Mouse (Mus musculus): ENCODE results near the gene Igf2bp1. TPM values are rescaled to one million over a fixed set of nuclear protein-coding genes. Genes with fewer than 3 reads are reported as not detected.

Gene Igf2bp1
- total and polyA plus RNA-seq, 2 experiments: not detected

GRCm38 (mm10) chr11:96017941-96018351 lies 12.2 kb upstream of the Igf2bp1 start:
- Histone ChIP-seq H3K27ac (replicated peaks; ENCODE audit: insufficient read depth, low read depth, low read length) (no peak overlapping the region), H3K4me3 (ENCODE audit: insufficient read depth, low read depth, low read length) (no peak overlapping the region), H3K4me1 (ENCODE audit: control insufficient read depth, insufficient read depth, low read length) (no peaks in the 10 kb centered on the region), H3K36me3 (ENCODE audit: control insufficient read depth, insufficient read depth, low read length) (no peaks in the 10 kb centered on the region), H3K27me3 (ENCODE audit: control insufficient read depth, insufficient read depth, low read length) (peaks cover 3% of the 10 kb centered on the region; the same call in 1 of the 2 replicates), H3K79me2 (ENCODE audit: control insufficient read depth, insufficient read depth, low read length) (no peaks in the 10 kb centered on the region), H3K9ac (ENCODE audit: low read depth, low read length) (no peak overlapping the region)
- TF ChIP-seq CTCF (IDR thresholded peaks at IDR 0.05; ENCODE audit: low read depth, low read length) (no peak), POLR2A (IDR thresholded peaks at IDR 0.05; ENCODE audit: extremely low read depth, insufficient read depth, low read length) (no peak)
- 52% methylated on average over 9 of the region's 9 CpGs for WGBS
- no peak for DNase-seq (ENCODE audit: extremely low read depth, low read depth, low spot score)

GRCm38 (mm10) chr11:96015421-96015820 lies 9.7 kb upstream of the Igf2bp1 start:
- no peak for DNase-seq (ENCODE audit: extremely low read depth, low read depth, low spot score)
- no peaks in the 10 kb centered on the region for H3K79me2 ChIP-seq (ENCODE audit: control insufficient read depth, insufficient read depth, low read length)
- 38% methylated on average over 5 of the region's 5 CpGs for WGBS
- no peaks in the 10 kb centered on the region for H3K36me3 ChIP-seq (ENCODE audit: control insufficient read depth, insufficient read depth, low read length)
- TF ChIP-seq CTCF (IDR thresholded peaks at IDR 0.05; ENCODE audit: low read depth, low read length): no peak
- no peak overlapping the region for H3K9ac ChIP-seq (ENCODE audit: low read depth, low read length)
- H3K4me3 ChIP-seq (ENCODE audit: insufficient read depth, low read depth, low read length): no peak overlapping the region
- H3K27ac ChIP-seq (replicated peaks; ENCODE audit: insufficient read depth, low read depth, low read length): no peak overlapping the region
- peaks cover 6% of the 10 kb centered on the region; the same call in 1 of the 2 replicates for H3K27me3 ChIP-seq (ENCODE audit: control insufficient read depth, insufficient read depth, low read length)
- H3K4me1 ChIP-seq (ENCODE audit: control insufficient read depth, insufficient read depth, low read length): no peaks in the 10 kb centered on the region

- H3K9ac ChIP-seq (ENCODE audit: low read depth, low read length): no peak overlapping the region
- no peak overlapping the region for H3K27ac ChIP-seq (replicated peaks; ENCODE audit: insufficient read depth, low read depth, low read length)
- no peak for DNase-seq (ENCODE audit: extremely low read depth, low read depth, low spot score)
- H3K4me1 ChIP-seq (ENCODE audit: control insufficient read depth, insufficient read depth, low read length): no peaks in the 10 kb centered on the region
- no peaks in the 10 kb centered on the region for H3K36me3 ChIP-seq (ENCODE audit: control insufficient read depth, insufficient read depth, low read length)
- WGBS: 13% methylated on average over 4 of the region's 8 CpGs
- peaks cover 12% of the 10 kb centered on the region for H3K27me3 ChIP-seq (ENCODE audit: control insufficient read depth, insufficient read depth, low read length)
- no peak overlapping the region for H3K4me3 ChIP-seq (ENCODE audit: insufficient read depth, low read depth, low read length)
- H3K79me2 ChIP-seq (ENCODE audit: control insufficient read depth, insufficient read depth, low read length): no peaks in the 10 kb centered on the region
- TF ChIP-seq POLR2A (IDR thresholded peaks at IDR 0.05; ENCODE audit: extremely low read depth, insufficient read depth, low read length): no peak
- TF ChIP-seq CTCF (IDR thresholded peaks at IDR 0.05; ENCODE audit: low read depth, low read length): no peak
These were observed 6.2 kb upstream of the Igf2bp1 start for GRCm38 (mm10) chr11:96011982-96012381.

- Histone ChIP-seq H3K36me3 (ENCODE audit: control insufficient read depth, insufficient read depth, low read length) (no peaks in the 10 kb centered on the region), H3K9ac (ENCODE audit: low read depth, low read length) (no peak overlapping the region), H3K27me3 (ENCODE audit: control insufficient read depth, insufficient read depth, low read length) (peaks cover 34% of the 10 kb centered on the region), H3K4me3 (ENCODE audit: insufficient read depth, low read depth, low read length) (no peak overlapping the region), H3K27ac (replicated peaks; ENCODE audit: insufficient read depth, low read depth, low read length) (no peak overlapping the region), H3K79me2 (ENCODE audit: control insufficient read depth, insufficient read depth, low read length) (no peaks in the 10 kb centered on the region), H3K4me1 (ENCODE audit: control insufficient read depth, insufficient read depth, low read length) (no peaks in the 10 kb centered on the region)
- no peak for DNase-seq (ENCODE audit: extremely low read depth, low read depth, low spot score)
- TF ChIP-seq CTCF (IDR thresholded peaks at IDR 0.05; ENCODE audit: low read depth, low read length): no peak
- no peak for TF ChIP-seq POLR2A (IDR thresholded peaks at IDR 0.05; ENCODE audit: extremely low read depth, insufficient read depth, low read length)
- WGBS: 8% methylated on average over 1 of the region's 1 CpGs
These were observed 3.1 kb upstream of the Igf2bp1 start for GRCm38 (mm10) chr11:96008827-96009226.

DNA sequence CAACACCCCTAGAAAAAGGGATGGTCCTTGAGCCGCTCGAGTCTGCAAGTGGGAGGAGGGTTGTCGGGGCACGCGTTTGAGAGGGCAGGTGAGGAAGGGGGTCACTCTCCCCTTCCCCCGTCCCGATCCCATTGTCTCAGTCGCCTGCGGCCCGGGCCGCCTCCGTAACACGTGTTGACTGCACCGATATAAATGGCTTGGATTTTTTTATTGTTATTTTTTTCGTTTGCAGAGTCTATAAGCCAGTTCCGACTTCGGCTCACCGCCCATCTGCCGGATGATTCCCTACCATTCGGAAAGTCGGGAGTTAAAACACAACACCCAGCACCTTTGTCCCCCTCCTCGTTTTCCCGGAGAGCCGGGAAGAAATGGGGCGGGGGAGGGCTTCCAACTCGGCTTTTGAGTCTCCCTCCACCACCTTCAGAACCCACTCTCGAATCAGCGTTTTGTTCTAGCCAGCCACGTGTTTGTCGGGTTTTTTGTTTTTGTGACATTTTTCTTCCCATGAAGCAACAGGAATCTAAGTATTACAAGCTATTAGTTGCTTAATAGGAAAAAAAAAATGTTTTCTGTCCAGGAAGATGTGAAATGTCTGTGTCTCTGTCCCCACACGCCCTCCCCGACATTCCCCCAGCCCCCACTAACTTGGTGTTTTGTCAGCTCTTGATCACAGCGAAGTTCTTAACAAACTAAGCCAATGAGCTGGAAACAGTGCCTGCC lies 1.9 kb upstream of the Igf2bp1 start:
- H3K4me3 ChIP-seq (ENCODE audit: insufficient read depth, low read depth, low read length): no peak overlapping the region
- no peaks in the 10 kb centered on the region for H3K4me1 ChIP-seq (ENCODE audit: control insufficient read depth, insufficient read depth, low read length)
- no peak overlapping the region for H3K27ac ChIP-seq (replicated peaks; ENCODE audit: insufficient read depth, low read depth, low read length)
- no peaks in the 10 kb centered on the region for H3K36me3 ChIP-seq (ENCODE audit: control insufficient read depth, insufficient read depth, low read length)
- no peaks in the 10 kb centered on the region for H3K79me2 ChIP-seq (ENCODE audit: control insufficient read depth, insufficient read depth, low read length)
- WGBS: 4% methylated on average over 33 of the region's 33 CpGs
- DNase-seq (ENCODE audit: extremely low read depth, low read depth, low spot score): no peak
- TF ChIP-seq POLR2A (IDR thresholded peaks at IDR 0.05; ENCODE audit: extremely low read depth, insufficient read depth, low read length): no peak
- no peak for TF ChIP-seq CTCF (IDR thresholded peaks at IDR 0.05; ENCODE audit: low read depth, low read length)
- peaks cover 39% of the 10 kb centered on the region for H3K27me3 ChIP-seq (ENCODE audit: control insufficient read depth, insufficient read depth, low read length)
- no peak overlapping the region for H3K9ac ChIP-seq (ENCODE audit: low read depth, low read length)

DNA sequence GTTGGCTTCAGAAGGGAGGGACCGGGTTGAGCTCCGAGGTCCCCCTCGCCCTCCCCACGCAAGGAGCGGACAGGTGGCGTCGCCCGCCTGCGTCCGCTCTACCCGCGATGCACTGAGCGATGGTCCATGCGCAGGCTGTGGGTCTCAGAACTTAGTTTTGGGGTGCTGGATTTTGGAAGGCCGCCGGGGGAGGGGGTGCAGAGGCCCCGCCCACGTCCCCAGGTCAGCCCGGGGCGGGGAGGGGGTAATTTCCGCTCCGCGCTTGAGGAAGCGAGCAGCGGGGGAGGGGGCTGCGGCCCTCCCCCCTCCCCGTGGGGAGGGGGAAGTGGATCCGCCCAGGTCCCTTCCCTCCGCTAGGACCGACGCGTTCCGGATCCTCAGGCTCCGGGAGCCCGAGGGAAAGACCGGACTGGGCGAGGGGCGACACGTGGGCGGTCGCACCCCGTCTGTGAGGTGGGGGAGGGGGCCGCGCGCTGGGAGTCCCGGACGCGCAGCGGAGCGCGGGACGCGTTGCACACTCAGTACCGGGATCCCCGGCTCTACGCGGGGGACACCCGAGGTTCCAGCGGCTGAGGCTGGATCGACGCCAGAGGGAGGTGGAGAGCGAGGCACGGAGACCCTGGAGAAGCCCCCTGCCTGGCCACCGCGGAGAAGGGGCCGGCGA lies 1.2 kb upstream of the Igf2bp1 start:
- no peak overlapping the region for H3K9ac ChIP-seq (ENCODE audit: low read depth, low read length)
- WGBS: 2% methylated on average over 67 of the region's 67 CpGs
- H3K4me3 ChIP-seq (ENCODE audit: insufficient read depth, low read depth, low read length): no peak overlapping the region
- H3K27me3 ChIP-seq (ENCODE audit: control insufficient read depth, insufficient read depth, low read length): peaks cover 41% of the 10 kb centered on the region
- H3K4me1 ChIP-seq (ENCODE audit: control insufficient read depth, insufficient read depth, low read length): no peaks in the 10 kb centered on the region
- H3K36me3 ChIP-seq (ENCODE audit: control insufficient read depth, insufficient read depth, low read length): no peaks in the 10 kb centered on the region
- H3K27ac ChIP-seq (replicated peaks; ENCODE audit: insufficient read depth, low read depth, low read length): no peak overlapping the region
- no peak for DNase-seq (ENCODE audit: extremely low read depth, low read depth, low spot score)
- H3K79me2 ChIP-seq (ENCODE audit: control insufficient read depth, insufficient read depth, low read length): no peaks in the 10 kb centered on the region
- TF ChIP-seq CTCF (IDR thresholded peaks at IDR 0.05; ENCODE audit: low read depth, low read length) (no peak), POLR2A (IDR thresholded peaks at IDR 0.05; ENCODE audit: extremely low read depth, insufficient read depth, low read length) (no peak)

Data from liver, adult 2 months (tissue).